Mouse (Mus musculus) hindbrain, embryonic 15.5 days (tissue): ENCODE measurements around the gene Fan1. TPM values are rescaled to one million over a fixed set of nuclear protein-coding genes. Genes with fewer than 3 reads are reported as not detected.

Experiments used
- ATAC-seq: fragments of 200-750 bp; cut with Nextera tagmentation; 2 replicates; pipeline ENCODE4 v1.8.0; 2017; ENCODE audit warnings: low read depth, moderate number of reproducible peaks, moderate TSS enrichment; ENCODE audit not compliant: low FRiP score
- H3K27ac ChIP-seq: fragments of 300-500 bp; sonication (generic); replicated peaks from 2 replicates; pipeline ENCODE4 v1.5.1; 2015; ENCODE audit warnings: mild to moderate bottlenecking, inconsistent platforms
- H3K27me3 ChIP-seq: fragments of 300-500 bp; sonication (generic); 2 replicates; pipeline ENCODE4 v1.6.1; 2015; ENCODE audit warnings: control low read depth, inconsistent platforms
- H3K36me3 ChIP-seq: fragments of 300-500 bp; sonication (generic); 2 replicates; pipeline ENCODE4 v1.6.1; 2015; ENCODE audit warnings: control low read depth, inconsistent platforms
- H3K4me1 ChIP-seq: fragments of 300-500 bp; sonication (generic); replicated peaks from 2 replicates; pipeline ENCODE4 v1.6.1; 2015; ENCODE audit warnings: control low read depth, inconsistent platforms
- H3K4me2 ChIP-seq: fragments of 300-500 bp; sonication (generic); 2 replicates; pipeline ENCODE4 v1.6.1; 2015; ENCODE audit warnings: moderate library complexity, mild to moderate bottlenecking, inconsistent platforms
- H3K4me3 ChIP-seq: fragments of 300-500 bp; sonication (generic); 2 replicates; pipeline ENCODE4 v1.5.1; 2015; ENCODE audit warnings: mild to moderate bottlenecking, inconsistent platforms
- H3K9ac ChIP-seq: fragments of 300-500 bp; sonication (generic); 2 replicates; pipeline ENCODE4 v1.6.1; 2015; ENCODE audit warnings: inconsistent platforms
- H3K9me3 ChIP-seq: fragments of 300-500 bp; sonication (generic); 2 replicates; pipeline ENCODE4 v1.6.1; 2016; ENCODE audit warnings: control low read depth, inconsistent platforms
- WGBS: fragments of 180-500 bp; shearing (Covaris S2); methylation state at CpG from one replicate; pipeline ENCODE4 v1.1.7; 2015; 5-methylcytosine and 5-hydroxymethylcytosine counted together
- polyA plus RNA-seq: library from polyadenylated mRNA; unstranded; fragments of >200 nt; fragmentation: Nextera tagmentation; extraction: Ambion mirVana; gene quantifications from 2 replicates; pipeline ENCODE4 v1.2.1, GENCODE M21; 2015

Gene Fan1
- 5.4 and 7.1 TPM in 2 replicates for polyA plus RNA-seq

- peak within 1 kb of the TSS; percentile 58 for H3K4me2 ChIP-seq
- H3K9me3 ChIP-seq = no peaks in the 10 kb centered on the region
- 3% methylated on average over 27 of the region's 27 CpGs for WGBS
- peaks cover 9% of the 10 kb centered on the region for H3K4me1 ChIP-seq
- H3K4me3 ChIP-seq = peak within 1 kb of the TSS; percentile 61
- H3K27ac ChIP-seq = peak within 1 kb of the TSS; percentile 89
- peak within 1 kb of the TSS; percentile 52 for H3K9ac ChIP-seq
- peaks cover 30% of the 10 kb centered on the region for H3K36me3 ChIP-seq
- H3K27me3 ChIP-seq = no peaks in the 10 kb centered on the region
- ATAC-seq = peak; percentile 97
Measured at GRCm38 (mm10) chr7:64373830-64374562, at the start of gene Fan1. Fan1 (minus strand) TSS chr7:64374095.

GRCm38 (mm10) chr7:64403989-64404388 is 30.1 kb upstream of the Fan1 start:
- Histone ChIP-seq H3K36me3 (no peaks in the 10 kb centered on the region), H3K9ac (no peak overlapping the region), H3K4me3 (no peak overlapping the region), H3K27me3 (no peaks in the 10 kb centered on the region), H3K9me3 (no peaks in the 10 kb centered on the region), H3K27ac (no peak overlapping the region), H3K4me2 (no peak overlapping the region), H3K4me1 (no peaks in the 10 kb centered on the region)
- ATAC-seq = no peak
- 95% methylated on average over 8 of the region's 8 CpGs for WGBS

- H3K27ac ChIP-seq = no peak overlapping the region
- ATAC-seq = no peak
- no peaks in the 10 kb centered on the region for H3K4me1 ChIP-seq
- H3K4me3 ChIP-seq = no peak overlapping the region
- no peak overlapping the region for H3K9ac ChIP-seq
- H3K9me3 ChIP-seq = no peaks in the 10 kb centered on the region
- no peak overlapping the region for H3K4me2 ChIP-seq
- WGBS = 92% methylated on average over 4 of the region's 4 CpGs
- no peaks in the 10 kb centered on the region for H3K36me3 ChIP-seq
- no peaks in the 10 kb centered on the region for H3K27me3 ChIP-seq
Measured at GRCm38 (mm10) chr7:64402452-64402851, 28.6 kb upstream of the Fan1 start.

GRCm38 (mm10) chr7:64400725-64401124 is 26.8 kb upstream of the Fan1 start:
- H3K4me2 ChIP-seq = no peak overlapping the region
- WGBS = 98% methylated on average over 1 of the region's 1 CpGs
- no peak for ATAC-seq

GRCm38 (mm10) chr7:64392819-64393151 is 18.9 kb upstream of the Fan1 start:
- H3K9me3 ChIP-seq = no peaks in the 10 kb centered on the region
- peak overlapping the region; percentile 74 for H3K27ac ChIP-seq
- H3K4me1 ChIP-seq = peaks cover 19% of the 10 kb centered on the region
- H3K4me2 ChIP-seq = peak overlapping the region; percentile 99
- peaks cover 9% of the 10 kb centered on the region for H3K36me3 ChIP-seq
- 4% methylated on average over 15 of the region's 15 CpGs for WGBS
- H3K9ac ChIP-seq = peak overlapping the region; percentile 68
- peak overlapping the region; percentile 67 for H3K4me3 ChIP-seq
- no peaks in the 10 kb centered on the region for H3K27me3 ChIP-seq
- ATAC-seq = no peak

More at GRCm38 (mm10) chr7:64400725-64401124, 26.8 kb upstream of the Fan1 start:
- H3K27ac ChIP-seq = no peak overlapping the region
- no peaks in the 10 kb centered on the region for H3K27me3 ChIP-seq
- no peak overlapping the region for H3K9ac ChIP-seq
- no peak overlapping the region for H3K4me3 ChIP-seq
- no peaks in the 10 kb centered on the region for H3K36me3 ChIP-seq
- H3K9me3 ChIP-seq = no peaks in the 10 kb centered on the region
- no peaks in the 10 kb centered on the region for H3K4me1 ChIP-seq

GRCm38 (mm10) chr7:64392122-64392818 is 18.4 kb upstream of the Fan1 start, which contains the start of the genes Mphosph10 and Mcee:
Mphosph10 (minus strand) TSS chr7:64392268.
Mcee (plus strand) TSS chr7:64392607.
- H3K27ac ChIP-seq = peak within 1 kb of the TSS; percentile 74
- H3K27me3 ChIP-seq = no peaks in the 10 kb centered on the region
- H3K4me2 ChIP-seq = peak within 1 kb of the TSS; percentile 99
- peak within 1 kb of the TSS; percentile 68 for H3K9ac ChIP-seq
- H3K4me1 ChIP-seq = peaks cover 19% of the 10 kb centered on the region
- H3K36me3 ChIP-seq = peaks cover 11% of the 10 kb centered on the region
- ATAC-seq = peak; percentile 98
- H3K9me3 ChIP-seq = no peaks in the 10 kb centered on the region
- H3K4me3 ChIP-seq = peak within 1 kb of the TSS; percentile 67
- under 1% methylated on average over 53 of the region's 54 CpGs for WGBS

- H3K27ac ChIP-seq = peak overlapping the region; percentile 74
- ATAC-seq = no peak
Measured at GRCm38 (mm10) chr7:64391479-64391878, 17.6 kb upstream of the Fan1 start.

GRCm38 (mm10) chr7:64373147-64373829 is 607 bp downstream of the Fan1 start:
- Histone ChIP-seq H3K27me3 (no peaks in the 10 kb centered on the region), H3K27ac (peak overlapping the region; percentile 89), H3K9me3 (no peaks in the 10 kb centered on the region), H3K9ac (peak overlapping the region; percentile 52), H3K36me3 (peaks cover 24% of the 10 kb centered on the region), H3K4me2 (peak overlapping the region; percentile 58), H3K4me3 (peak overlapping the region; percentile 61), H3K4me1 (peaks cover 9% of the 10 kb centered on the region)
- peak; percentile 50 for ATAC-seq
- WGBS = 15% methylated on average over 18 of the region's 18 CpGs

More at GRCm38 (mm10) chr7:64391479-64391878, 17.6 kb upstream of the Fan1 start:
- Histone ChIP-seq H3K4me2 (peak overlapping the region; percentile 99), H3K27me3 (no peaks in the 10 kb centered on the region), H3K4me3 (peak overlapping the region; percentile 67), H3K9me3 (no peaks in the 10 kb centered on the region), H3K4me1 (peaks cover 19% of the 10 kb centered on the region), H3K36me3 (peaks cover 18% of the 10 kb centered on the region), H3K9ac (peak overlapping the region; percentile 68)
- WGBS = 4% methylated on average over 8 of the region's 8 CpGs

- Histone ChIP-seq H3K27ac (no peak overlapping the region), H3K9ac (no peak overlapping the region), H3K4me1 (peaks cover 9% of the 10 kb centered on the region), H3K36me3 (peaks cover 19% of the 10 kb centered on the region), H3K27me3 (no peaks in the 10 kb centered on the region), H3K9me3 (no peaks in the 10 kb centered on the region), H3K4me2 (no peak overlapping the region), H3K4me3 (no peak overlapping the region)
- 87% methylated on average over 23 of the region's 23 CpGs for WGBS
- no peak for ATAC-seq
Measured at GRCm38 (mm10) chr7:64371940-64372878, 1.7 kb downstream of the Fan1 start.

- no peaks in the 10 kb centered on the region for H3K9me3 ChIP-seq
- H3K4me2 ChIP-seq = no peak overlapping the region
- H3K27me3 ChIP-seq = no peaks in the 10 kb centered on the region
- peaks cover 15% of the 10 kb centered on the region for H3K36me3 ChIP-seq
- H3K4me3 ChIP-seq = no peak overlapping the region
- no peak for ATAC-seq
- H3K9ac ChIP-seq = no peak overlapping the region
- H3K27ac ChIP-seq = no peak overlapping the region
- H3K4me1 ChIP-seq = peaks cover 9% of the 10 kb centered on the region
- 89% methylated on average over 6 of the region's 6 CpGs for WGBS
Measured at GRCm38 (mm10) chr7:64369841-64370240, 4.1 kb downstream of the Fan1 start.

- no peaks in the 10 kb centered on the region for H3K9me3 ChIP-seq
- H3K36me3 ChIP-seq = peaks cover 37% of the 10 kb centered on the region
- no peaks in the 10 kb centered on the region for H3K27me3 ChIP-seq
- no peak overlapping the region for H3K27ac ChIP-seq
- WGBS = 94% methylated on average over 5 of the region's 5 CpGs
- no peak overlapping the region for H3K9ac ChIP-seq
- ATAC-seq = no peak
- no peak overlapping the region for H3K4me2 ChIP-seq
- no peaks in the 10 kb centered on the region for H3K4me1 ChIP-seq
- H3K4me3 ChIP-seq = no peak overlapping the region
Measured at GRCm38 (mm10) chr7:64365863-64366262, 8.0 kb downstream of the Fan1 start.
